Mouse (Mus musculus): Measurements from ENCODE around the gene Gm8897. TPM values are rescaled to one million over a fixed set of nuclear protein-coding genes. Genes with fewer than 3 reads are reported as not detected.

Gene Gm8897
- polyA plus RNA-seq (2012; rRNA removed; ENCODE audit: low replicate concordance): not detected in 2 replicates

GRCm38 (mm10) chr5:11416118-11416517 lies at the start of gene Gm8897:
Gm8897 (plus strand) TSS chr5:11416418.

Other genes with a start within 250 kb of the Gm8897 start
- 0.18 TPM in 1 of 2 replicates, not detected in the other for gene Gm5861, start 233.3 kb upstream of the Gm8897 start, polyA plus RNA-seq (2012; rRNA removed; ENCODE audit: low replicate concordance)
- gene Gm8890, start 160.4 kb upstream of the Gm8897 start, polyA plus RNA-seq (2012; rRNA removed; ENCODE audit: low replicate concordance): 0.16 and 0.21 TPM in 2 replicates
- gene Speer1, start 74.9 kb upstream of the Gm8897 start, polyA plus RNA-seq (2012; rRNA removed; ENCODE audit: low replicate concordance): not detected in 2 replicates
- gene Gm8906, start 86.3 kb downstream of the Gm8897 start, polyA plus RNA-seq (2012; rRNA removed; ENCODE audit: low replicate concordance): not detected in 2 replicates
- gene Gm6460, start 178.5 kb downstream of the Gm8897 start, polyA plus RNA-seq (2012; rRNA removed; ENCODE audit: low replicate concordance): not detected in 2 replicates

Data from duodenum, adult 2 months (tissue).